Mouse (Mus musculus) myocyte (in vitro differentiated cells): ENCODE data around the gene Copa. TPM values are rescaled to one million over a fixed set of nuclear protein-coding genes. Genes with fewer than 3 reads are reported as not detected.
A peak's percentile ranks its signal among the peaks of the same experiment; 100 is the strongest.

Experiments used
- H3K27me3 ChIP-seq: one replicate; pipeline ENCODE4 v1.6.1; 2011; ENCODE audit not compliant: control insufficient read depth, insufficient read depth, insufficient read length
- H3K36me3 ChIP-seq: one replicate; pipeline ENCODE4 v1.6.1; 2011; ENCODE audit not compliant: control insufficient read depth, insufficient read depth
- H3K4me2 ChIP-seq: one replicate; pipeline ENCODE4 v1.6.1; 2011; ENCODE audit warnings: low read depth, control low read depth
- H3K4me3 ChIP-seq: one replicate; pipeline ENCODE4 v1.5.1; 2011; ENCODE audit warnings: mild to moderate bottlenecking, control low read depth, moderate library complexity
- H3K79me2 ChIP-seq: one replicate; pipeline ENCODE4 v1.6.1; 2011; ENCODE audit not compliant: control insufficient read depth, insufficient read depth
- H3ac ChIP-seq: one replicate; pipeline ENCODE4 v1.6.1; 2011; ENCODE audit not compliant: control insufficient read depth, insufficient read length
- CEBPB ChIP-seq: IDR thresholded peaks from 2 replicates; pipeline ENCODE4 v1.6.1; 2011; ENCODE audit warnings: mild to moderate bottlenecking, moderate library complexity; ENCODE audit not compliant: poor library complexity, insufficient read depth, severe bottlenecking
- E2F4 ChIP-seq: IDR thresholded peaks from one replicate; pipeline ENCODE4 v1.6.1; 2011; ENCODE audit warnings: mild to moderate bottlenecking, control low read depth, moderate library complexity; ENCODE audit not compliant: insufficient read depth
- MAX ChIP-seq: IDR thresholded peaks from one replicate; pipeline ENCODE4 v1.6.1; 2011; ENCODE audit warnings: low read depth, mild to moderate bottlenecking, control low read depth
- MYOD1 ChIP-seq, 3 experiments: IDR thresholded peaks; one replicate each; pipeline ENCODE4 v1.6.1; 2011; ENCODE audit warnings: control low read depth in 2 of 3, low read depth in 2 of 3, mild to moderate bottlenecking in 2 of 3, moderate library complexity in 1 of 3; ENCODE audit not compliant: insufficient read length in 2 of 3, control insufficient read depth in 1 of 3
- MYOG ChIP-seq, 3 experiments: IDR thresholded peaks; one replicate each; pipeline ENCODE4 v1.6.1; 2011; ENCODE audit warnings: control low read depth in 2 of 3, low read depth in 2 of 3, mild to moderate bottlenecking in 2 of 3; ENCODE audit not compliant: insufficient read length in 2 of 3, control insufficient read depth in 1 of 3, insufficient read depth in 1 of 3
- POLR2A ChIP-seq: IDR thresholded peaks from one replicate; pipeline ENCODE4 v1.6.1; 2011; ENCODE audit warnings: low read depth, mild to moderate bottlenecking, control low read depth, moderate library complexity; ENCODE audit not compliant: insufficient read length
- POLR2AphosphoS2 ChIP-seq: IDR thresholded peaks from one replicate; pipeline ENCODE4 v1.6.1; 2011; ENCODE audit warnings: low read depth, control low read depth; ENCODE audit not compliant: insufficient read length
- REST ChIP-seq: IDR thresholded peaks from one replicate; pipeline ENCODE4 v1.6.1; 2011; ENCODE audit warnings: mild to moderate bottlenecking, control low read depth, moderate library complexity; ENCODE audit not compliant: insufficient read depth, insufficient read length
- SRF ChIP-seq: IDR thresholded peaks from one replicate; pipeline ENCODE4 v1.6.1; 2011; ENCODE audit warnings: low read depth; ENCODE audit not compliant: control insufficient read depth, insufficient read length
- TCF12 ChIP-seq: IDR thresholded peaks from one replicate; pipeline ENCODE4 v1.6.1; 2011; ENCODE audit warnings: mild to moderate bottlenecking, control low read depth; ENCODE audit not compliant: poor library complexity, insufficient read depth, severe bottlenecking
- TCF3 ChIP-seq: IDR thresholded peaks from one replicate; pipeline ENCODE4 v1.6.1; 2011; ENCODE audit warnings: low read depth, control low read depth; ENCODE audit not compliant: insufficient read length
- USF1 ChIP-seq: IDR thresholded peaks from one replicate; pipeline ENCODE4 v1.6.1; 2011; ENCODE audit warnings: low read depth, mild to moderate bottlenecking, control low read depth, moderate library complexity
- polyA plus RNA-seq: library from polyadenylated mRNA; unstranded; fragments of >200 nt; fragmentation: generic; extraction: Trizol; gene quantifications from one replicate; pipeline ENCODE4 v1.2.1, GENCODE M21; 2012; ENCODE audit warnings: missing spikeins

Copa gene
- polyA plus RNA-seq, 1 experiment, result 144 TPM

DNA sequence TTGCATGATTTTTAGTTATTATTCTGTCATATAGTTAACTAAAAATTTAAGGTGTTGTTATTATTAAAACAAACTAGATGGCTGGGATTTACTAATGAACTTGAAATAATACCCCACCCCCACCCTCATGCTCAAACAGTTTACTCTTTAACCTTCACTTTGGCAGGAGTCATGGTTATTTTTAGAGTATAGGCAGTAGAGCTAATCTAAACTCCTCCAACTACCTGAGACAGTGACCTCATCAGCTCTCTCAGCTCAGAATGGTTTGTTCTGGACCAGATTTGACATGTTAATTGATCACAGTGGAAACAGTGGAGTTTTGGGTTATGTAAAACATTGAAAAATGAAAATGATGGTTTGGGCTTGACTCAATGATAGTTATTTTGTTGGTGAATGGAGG lies 78.2 kb downstream of the Copa start:
- peaks cover 31% of the 10 kb centered on the region for H3K36me3 ChIP-seq
- H3K4me3 ChIP-seq, result no peak overlapping the region
- H3K4me2 ChIP-seq, result no peak overlapping the region
- TF ChIP-seq POLR2AphosphoS2 (no peak), MYOG (IDR thresholded peaks at IDR 0.05; ENCODE audit: control insufficient read depth in 1 of 3, insufficient read depth in 1 of 3, insufficient read length in 2 of 3, low read depth in 2 of 3) (no peak), REST (no peak), CEBPB (no peak), SRF (no peak), USF1 (no peak), TCF3 (no peak), MYOD1 (IDR thresholded peaks at IDR 0.05; ENCODE audit: control insufficient read depth in 1 of 3, insufficient read length in 2 of 3, low read depth in 2 of 3) (no peak), TCF12 (no peak), E2F4 (no peak), MAX (no peak), POLR2A (no peak)
- H3K79me2 ChIP-seq, result peaks cover 78% of the 10 kb centered on the region
- no peak overlapping the region for H3ac ChIP-seq
- no peaks in the 10 kb centered on the region for H3K27me3 ChIP-seq

DNA sequence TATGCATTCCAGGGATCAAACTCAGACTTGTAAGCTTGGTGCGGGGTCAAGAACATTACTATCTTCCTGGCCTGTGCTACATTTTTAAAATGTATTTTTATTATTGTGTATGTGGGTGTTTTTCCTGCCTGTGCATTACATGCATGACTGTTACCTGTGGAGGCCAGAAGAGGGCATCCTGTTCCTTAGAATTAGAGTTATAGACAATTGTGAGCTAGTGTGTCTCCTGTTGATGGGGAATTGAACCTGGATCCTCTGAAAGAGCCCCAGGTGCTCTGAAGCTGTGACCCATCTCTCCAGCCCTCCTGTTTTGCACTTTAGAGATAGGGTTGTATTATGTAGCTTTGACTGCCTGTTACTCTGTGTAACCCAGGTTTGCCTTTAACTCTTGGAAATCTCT lies 79.7 kb downstream of the Copa start:
- peaks cover 63% of the 10 kb centered on the region for H3K79me2 ChIP-seq
- peaks cover 38% of the 10 kb centered on the region for H3K36me3 ChIP-seq
- no peak overlapping the region for H3K4me3 ChIP-seq

DNA sequence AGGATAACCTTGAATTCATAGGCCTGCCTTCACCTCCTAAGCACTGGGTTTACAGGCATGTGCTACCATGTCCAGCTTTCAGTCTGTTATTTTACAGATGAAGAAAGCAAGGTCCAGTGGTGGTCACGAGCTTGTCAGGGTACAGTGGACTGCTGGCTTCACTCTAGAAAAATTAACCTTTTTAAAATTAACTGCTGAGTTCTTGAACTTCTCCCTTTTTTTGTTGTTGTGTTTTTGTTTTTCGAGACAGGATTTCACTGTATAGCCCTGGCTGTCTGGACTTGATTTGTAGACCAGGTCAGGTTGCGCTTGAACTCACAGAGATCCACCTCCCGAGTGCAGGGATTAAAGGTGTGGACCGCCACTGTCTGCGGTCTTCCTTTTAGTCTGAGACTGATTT lies 80.6 kb downstream of the Copa start:
- Histone ChIP-seq H3K79me2 (peaks cover 65% of the 10 kb centered on the region), H3K27me3 (no peaks in the 10 kb centered on the region), H3K4me3 (no peak overlapping the region), H3K36me3 (peaks cover 41% of the 10 kb centered on the region), H3K4me2 (no peak overlapping the region), H3ac (no peak overlapping the region)
- TF ChIP-seq POLR2AphosphoS2 (no peak), SRF (no peak), REST (no peak), MYOD1 (IDR thresholded peaks at IDR 0.05; ENCODE audit: control insufficient read depth in 1 of 3, insufficient read length in 2 of 3, low read depth in 2 of 3) (no peak)

More for the DNA sequence above, 79.7 kb downstream of the Copa start:
- Histone ChIP-seq H3K27me3 (no peaks in the 10 kb centered on the region), H3K4me2 (no peak overlapping the region), H3ac (no peak overlapping the region)
- TF ChIP-seq USF1, result no peak
- TF ChIP-seq REST, result no peak
- no peak for TF ChIP-seq POLR2A
- TF ChIP-seq MAX, result no peak
- no peak for TF ChIP-seq TCF12
- TF ChIP-seq CEBPB, result no peak
- no peak for TF ChIP-seq TCF3

DNA sequence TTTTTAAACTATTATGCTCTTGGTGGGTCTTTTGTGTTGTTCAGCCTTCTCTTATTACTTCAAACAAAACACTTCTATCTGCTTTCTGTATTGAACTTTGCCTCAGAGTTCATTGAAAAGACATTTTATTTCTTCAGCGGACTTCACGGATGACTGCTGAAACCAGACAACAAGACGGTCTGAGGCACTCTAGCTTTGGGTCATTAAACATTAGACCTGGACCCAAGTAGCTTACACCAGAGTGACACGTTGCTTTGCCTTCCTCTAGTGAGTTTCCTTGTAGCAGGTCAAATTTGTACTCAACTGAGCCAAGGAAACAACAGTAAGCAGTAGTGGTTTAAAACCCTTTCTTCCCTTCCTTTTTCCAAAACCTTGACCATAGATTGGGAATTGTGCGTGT lies 85.6 kb downstream of the Copa start:
- Histone ChIP-seq H3ac (no peak overlapping the region), H3K79me2 (peaks cover 39% of the 10 kb centered on the region), H3K4me2 (no peak overlapping the region), H3K27me3 (no peaks in the 10 kb centered on the region), H3K36me3 (peaks cover 55% of the 10 kb centered on the region), H3K4me3 (no peak overlapping the region)
- TF ChIP-seq E2F4 (no peak), REST (no peak), CEBPB (no peak), SRF (no peak), TCF3 (no peak), MAX (no peak), MYOG (IDR thresholded peaks at IDR 0.05; ENCODE audit: control insufficient read depth in 1 of 3, insufficient read depth in 1 of 3, insufficient read length in 2 of 3, low read depth in 2 of 3) (no peak), POLR2A (no peak)

DNA sequence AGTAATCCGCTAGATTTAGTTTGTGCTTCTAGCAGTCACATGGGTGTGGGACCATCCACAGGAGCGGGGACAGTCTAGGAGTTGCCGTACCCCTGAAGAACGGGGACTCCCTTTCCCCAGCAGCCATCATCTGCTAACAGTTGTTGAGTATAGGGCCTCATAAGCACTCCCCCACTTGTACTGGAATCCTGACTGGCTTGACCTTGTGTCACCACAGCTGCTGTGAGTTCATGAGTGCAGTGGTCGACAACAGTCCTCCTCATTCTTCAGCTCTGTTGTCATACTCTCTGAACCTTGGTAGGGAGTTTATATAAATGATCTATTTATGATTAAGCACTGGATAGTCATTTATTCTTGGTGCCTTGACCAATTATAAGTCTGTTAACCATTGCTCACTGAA lies 87.5 kb downstream of the Copa start:
- TF ChIP-seq CEBPB, result no peak
- peak; percentile 20 for TF ChIP-seq TCF3
- TF ChIP-seq MAX, result no peak
- TF ChIP-seq USF1, result no peak
- TF ChIP-seq MYOD1 (IDR thresholded peaks at IDR 0.05; ENCODE audit: control insufficient read depth in 1 of 3, insufficient read length in 2 of 3, low read depth in 2 of 3), result peak in 2 of 3 experiments; percentile 70 to 87
- peak; percentile 22 to 86 (median 83) for TF ChIP-seq MYOG (IDR thresholded peaks at IDR 0.05; ENCODE audit: control insufficient read depth in 1 of 3, insufficient read depth in 1 of 3, insufficient read length in 2 of 3, low read depth in 2 of 3)
- TF ChIP-seq E2F4, result no peak
- no peak for TF ChIP-seq TCF12
- no peak for TF ChIP-seq SRF
- no peak for TF ChIP-seq REST
- no peak for TF ChIP-seq POLR2A
- no peak for TF ChIP-seq POLR2AphosphoS2
- H3K27me3 ChIP-seq, result no peaks in the 10 kb centered on the region
- H3K36me3 ChIP-seq, result peaks cover 72% of the 10 kb centered on the region
- no peak overlapping the region for H3K4me2 ChIP-seq
- H3K4me3 ChIP-seq, result no peak overlapping the region
- no peak overlapping the region for H3ac ChIP-seq
- peaks cover 27% of the 10 kb centered on the region for H3K79me2 ChIP-seq

Other genes starting within 250 kb of the Copa start
- not detected for gene Cd84, start 242.8 kb upstream of the Copa start, polyA plus RNA-seq
- not detected for gene Gm10521, start 186.9 kb upstream of the Copa start, polyA plus RNA-seq
- gene Slamf6, start 165.0 kb upstream of the Copa start, polyA plus RNA-seq, result not detected
- 6.9 TPM for gene Vangl2, start 54.1 kb upstream of the Copa start, polyA plus RNA-seq
- gene Nhlh1, start 25.0 kb upstream of the Copa start, polyA plus RNA-seq, result 0.02 TPM
- 49.7 TPM for gene Ncstn, start 266 bp downstream of the Copa start, polyA plus RNA-seq
- gene Pex19, start 44.2 kb downstream of the Copa start, polyA plus RNA-seq, result 184 TPM
- 80.0 TPM for gene Dcaf8, start 65.6 kb downstream of the Copa start, polyA plus RNA-seq
- 120 TPM for gene Pea15a, start 124.3 kb downstream of the Copa start, polyA plus RNA-seq
- gene Casq1, start 137.3 kb downstream of the Copa start, polyA plus RNA-seq, result 73.1 TPM
- 0.06 TPM for gene Atp1a4, start 175.9 kb downstream of the Copa start, polyA plus RNA-seq
- 79.7 TPM for gene Igsf8, start 179.1 kb downstream of the Copa start, polyA plus RNA-seq
- 92.9 TPM for gene Atp1a2, start 215.5 kb downstream of the Copa start, polyA plus RNA-seq
- gene Kcnj9, start 246.8 kb downstream of the Copa start, polyA plus RNA-seq, result 0.01 TPM